Mouse (Mus musculus) myocyte (in vitro differentiated cells): ENCODE results near the gene Smim6.

Experiments
- CEBPB ChIP-seq: IDR thresholded peaks from 2 replicates; pipeline ENCODE4 v1.6.1; 2011; ENCODE audit warnings: mild to moderate bottlenecking, moderate library complexity; ENCODE audit not compliant: poor library complexity, insufficient read depth, severe bottlenecking
- E2F4 ChIP-seq: IDR thresholded peaks from one replicate; pipeline ENCODE4 v1.6.1; 2011; ENCODE audit warnings: mild to moderate bottlenecking, control low read depth, moderate library complexity; ENCODE audit not compliant: insufficient read depth
- MAX ChIP-seq: IDR thresholded peaks from one replicate; pipeline ENCODE4 v1.6.1; 2011; ENCODE audit warnings: low read depth, mild to moderate bottlenecking, control low read depth
- MYOD1 ChIP-seq, 3 experiments: IDR thresholded peaks; one replicate each; pipeline ENCODE4 v1.6.1; 2011; ENCODE audit warnings: control low read depth in 2 of 3, low read depth in 2 of 3, mild to moderate bottlenecking in 2 of 3, moderate library complexity in 1 of 3; ENCODE audit not compliant: insufficient read length in 2 of 3, control insufficient read depth in 1 of 3
- POLR2A ChIP-seq: IDR thresholded peaks from one replicate; pipeline ENCODE4 v1.6.1; 2011; ENCODE audit warnings: low read depth, mild to moderate bottlenecking, control low read depth, moderate library complexity; ENCODE audit not compliant: insufficient read length
- POLR2AphosphoS2 ChIP-seq: IDR thresholded peaks from one replicate; pipeline ENCODE4 v1.6.1; 2011; ENCODE audit warnings: low read depth, control low read depth; ENCODE audit not compliant: insufficient read length
- REST ChIP-seq: IDR thresholded peaks from one replicate; pipeline ENCODE4 v1.6.1; 2011; ENCODE audit warnings: mild to moderate bottlenecking, control low read depth, moderate library complexity; ENCODE audit not compliant: insufficient read depth, insufficient read length
- SRF ChIP-seq: IDR thresholded peaks from one replicate; pipeline ENCODE4 v1.6.1; 2011; ENCODE audit warnings: low read depth; ENCODE audit not compliant: control insufficient read depth, insufficient read length
- TCF12 ChIP-seq: IDR thresholded peaks from one replicate; pipeline ENCODE4 v1.6.1; 2011; ENCODE audit warnings: mild to moderate bottlenecking, control low read depth; ENCODE audit not compliant: poor library complexity, insufficient read depth, severe bottlenecking
- USF1 ChIP-seq: IDR thresholded peaks from one replicate; pipeline ENCODE4 v1.6.1; 2011; ENCODE audit warnings: low read depth, mild to moderate bottlenecking, control low read depth, moderate library complexity

- TF ChIP-seq E2F4 (no peak), SRF (no peak), USF1 (no peak), CEBPB (no peak), POLR2A (no peak), REST (no peak), TCF12 (no peak), MAX (no peak), MYOD1 (IDR thresholded peaks at IDR 0.05; ENCODE audit: control insufficient read depth in 1 of 3, insufficient read length in 2 of 3, low read depth in 2 of 3) (no peak), POLR2AphosphoS2 (no peak)
Measured at GRCm38 (mm10) chr11:115946221-115946828, 34.5 kb downstream of the Smim6 start.
